In the genomic region with DNA sequence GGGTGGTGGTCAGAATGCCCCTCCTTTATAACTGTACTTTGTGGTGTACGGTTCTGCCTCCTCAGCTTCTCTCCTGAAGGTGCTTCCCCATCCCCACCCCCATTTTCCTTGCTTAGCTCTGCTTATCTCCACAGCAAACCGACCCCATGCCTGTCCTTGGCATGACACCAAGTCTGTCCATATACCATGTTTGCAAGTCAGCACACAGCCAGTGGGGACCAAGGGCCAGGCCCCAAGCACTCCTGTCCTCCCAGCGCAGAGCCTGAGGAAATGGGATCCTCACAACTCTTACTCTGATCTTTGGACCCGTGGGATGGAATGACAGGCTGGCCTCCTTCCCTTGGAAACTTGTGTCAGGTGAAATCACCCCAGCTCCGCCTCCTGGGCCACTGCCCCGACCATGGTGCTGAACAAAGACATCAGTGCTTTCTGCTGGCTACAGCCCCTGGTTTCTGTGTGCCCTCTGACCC, we compare ENCODE assay signal across 1 mouse cellular context.
TF ChIP-seq lines count a peak whose summit lies in the region.

No protein-coding gene starts in this region.

TF ChIP-seq in MEL, 35 proteins besides CTCF, POLR2A, EP300 and RAD21 (continued from another document):
- TF ChIP-seq USF2 (IDR thresholded peaks at IDR 0.05; ENCODE audit: borderline replicate concordance in 1 of 2, insufficient read depth in 1 of 2, low read depth in 1 of 2, low read length in 2 of 2) (no peak), MAFK (IDR thresholded peaks at IDR 0.05; ENCODE audit: borderline replicate concordance, low read depth, low read length) (peak; percentile 67), TCF12 (IDR thresholded peaks at IDR 0.05; ENCODE audit: low read depth, low read length) (peak; percentile 86), HCFC1 (IDR thresholded peaks at IDR 0.05; ENCODE audit: low read depth, low read length) (peak; percentile 50; the same call in 1 of the 2 replicates), BHLHE40 (IDR thresholded peaks at IDR 0.05; ENCODE audit: borderline replicate concordance, low read depth, low read length) (peak; percentile 66; the same call in 1 of the 2 replicates), MAZ (IDR thresholded peaks at IDR 0.05; ENCODE audit: low read depth, low read length) (peak; percentile 91), MAX (IDR thresholded peaks at IDR 0.05; ENCODE audit: low read length) (peak; percentile 62; the same call in 1 of the 2 replicates), CHD2 (IDR thresholded peaks at IDR 0.05; ENCODE audit: low read length) (peak; percentile 82), KAT2A (conservative IDR thresholded peaks at IDR 0.05; ENCODE audit: low read depth, low read length) (no peak), ETS1 (IDR thresholded peaks at IDR 0.05; ENCODE audit: low read depth, low read length) (peak; percentile 96), RCOR1 (IDR thresholded peaks at IDR 0.05; ENCODE audit: low read depth, low read length) (peak; percentile 67), ZKSCAN1 (IDR thresholded peaks at IDR 0.05; ENCODE audit: low read depth, low read length) (no peak), SMC3 (IDR thresholded peaks at IDR 0.05; ENCODE audit: low read depth, low read length) (no peak), TAL1 (IDR thresholded peaks at IDR 0.05; ENCODE audit: low read length) (peak; percentile 71), MYB (IDR thresholded peaks at IDR 0.05; ENCODE audit: low read depth, low read length) (peak; percentile 86), POLR2AphosphoS5 (IDR thresholded peaks at IDR 0.05; ENCODE audit: borderline replicate concordance, low read depth, low read length) (no peak), GABPA (IDR thresholded peaks at IDR 0.05; ENCODE audit: low read depth, low read length) (no peak), TBP (IDR thresholded peaks at IDR 0.05; ENCODE audit: low read depth, low read length) (0 out of 2 replicates have a peak, but pooled peaks have one; percentile 61), NELFE (IDR thresholded peaks at IDR 0.05; ENCODE audit: low read depth, low read length) (no peak; the same call in 1 of the 2 replicates), E2F4 (IDR thresholded peaks at IDR 0.05; ENCODE audit: borderline replicate concordance, low read depth, low read length) (no peak), USF1 (IDR thresholded peaks at IDR 0.05; ENCODE audit: low read depth, low read length) (no peak), MXI1 (IDR thresholded peaks at IDR 0.05; ENCODE audit: low read depth, low read length) (peak; percentile 83), MEF2A (IDR thresholded peaks at IDR 0.05; ENCODE audit: extremely low read depth, insufficient replicate concordance, low read depth, low read length, poor library complexity, severe bottlenecking) (no peak), UBTF (IDR thresholded peaks at IDR 0.05; ENCODE audit: borderline replicate concordance, insufficient read depth, low read depth, low read length) (no peak), ELF1 (IDR thresholded peaks at IDR 0.05; ENCODE audit: low read depth, low read length) (0 out of 2 replicates have a peak, but pooled peaks have one; percentile 6), MYC (IDR thresholded peaks at IDR 0.05; ENCODE audit: low read depth, low read length) (peak; percentile 63), JUND (IDR thresholded peaks at IDR 0.05; ENCODE audit: low read depth, low read length) (no peak), SIN3A (IDR thresholded peaks at IDR 0.05; ENCODE audit: low read length) (peak; percentile 92), CHD1 (IDR thresholded peaks at IDR 0.05; ENCODE audit: low read depth, low read length) (no peak; the same call in 1 of the 2 replicates), NRF1 (IDR thresholded peaks at IDR 0.05; ENCODE audit: insufficient read depth, low read depth, low read length, poor library complexity, severe bottlenecking) (no peak)
